Mouse (Mus musculus): ENCODE data around the gene Atcay. TPM values are rescaled to one million over a fixed set of nuclear protein-coding genes. Genes with fewer than 3 reads are reported as not detected.

Atcay gene
- polyA plus RNA-seq (2017; shearing (Covaris generic)), result 10.3 TPM

GRCm38 (mm10) chr10:81230438-81231332 is at the start of gene Atcay:
Atcay (minus strand) TSS chr10:81230833.

GRCm38 (mm10) chr10:81266211-81267105 is 35.8 kb upstream of the Atcay start, which contains the start of the genes Mrpl54 and Apba3:
Mrpl54 (minus strand) TSS chr10:81266934.
Apba3 (plus strand) TSS chr10:81266960.

GRCm38 (mm10) chr10:81252424-81253419 is 22.1 kb upstream of the Atcay start, which contains the start of gene Matk:
Matk (plus strand) TSS chr10:81252935.

GRCm38 (mm10) chr10:81232580-81233225 is 2.1 kb upstream of the Atcay start, which contains the start of gene Zfr2:
Zfr2 (plus strand) TSS chr10:81233155.

GRCm38 (mm10) chr10:81201807-81202758 is 28.6 kb downstream of the Atcay start, which contains the start of gene Nmrk2:
Nmrk2 (minus strand) TSS chr10:81202051.

GRCm38 (mm10) chr10:81183805-81184204 is 46.8 kb downstream of the Atcay start, which contains the start of gene 4930442H23Rik:
4930442H23Rik (minus strand) TSS chr10:81183849.

GRCm38 (mm10) chr10:81182336-81183333 is 48.0 kb downstream of the Atcay start, which contains the start of gene Dapk3:
Dapk3 (plus strand) TSS chr10:81183005.

GRCm38 (mm10) chr10:81176466-81177271 is 54.0 kb downstream of the Atcay start, which contains the start of gene Eef2:
Eef2 (plus strand) TSS chr10:81176631.

GRCm38 (mm10) chr10:81167200-81168086 is 63.2 kb downstream of the Atcay start, which contains the start of gene Pias4:
Pias4 (minus strand) TSS chr10:81167923.

Other genes with a start within 250 kb of the Atcay start
- gene Gng7, start 215.9 kb downstream of the Atcay start, polyA plus RNA-seq (2017; shearing (Covaris generic)), result 0.09 TPM
- not detected for gene Diras1, start 205.2 kb downstream of the Atcay start, polyA plus RNA-seq (2017; shearing (Covaris generic))
- 20.4 TPM for gene Slc39a3, start 193.4 kb downstream of the Atcay start, polyA plus RNA-seq (2017; shearing (Covaris generic))
- 124 TPM for gene Sgta, start 170.7 kb downstream of the Atcay start, polyA plus RNA-seq (2017; shearing (Covaris generic))
- 17.8 TPM for gene Thop1, start 160.8 kb downstream of the Atcay start, polyA plus RNA-seq (2017; shearing (Covaris generic))
- not detected for gene Creb3l3, start 132.0 kb downstream of the Atcay start, polyA plus RNA-seq (2017; shearing (Covaris generic))
- 51.7 TPM for gene Map2k2, start 124.9 kb downstream of the Atcay start, polyA plus RNA-seq (2017; shearing (Covaris generic))
- gene Zbtb7a, start 95.6 kb downstream of the Atcay start, polyA plus RNA-seq (2017; shearing (Covaris generic)), result 43.0 TPM
- 51.7 TPM for gene Pias4, start 62.9 kb downstream of the Atcay start, polyA plus RNA-seq (2017; shearing (Covaris generic))
- gene Eef2, start 54.2 kb downstream of the Atcay start, polyA plus RNA-seq (2017; shearing (Covaris generic)), result 783 TPM
- gene Dapk3, start 47.8 kb downstream of the Atcay start, polyA plus RNA-seq (2017; shearing (Covaris generic)), result 6.7 TPM
- gene 4930442H23Rik, start 47.0 kb downstream of the Atcay start, polyA plus RNA-seq (2017; shearing (Covaris generic)), result not detected
- 0.22 TPM for gene Nmrk2, start 28.8 kb downstream of the Atcay start, polyA plus RNA-seq (2017; shearing (Covaris generic))
- gene Zfr2, start 2.3 kb upstream of the Atcay start, polyA plus RNA-seq (2017; shearing (Covaris generic)), result 5.8 TPM
- 166 TPM for gene Matk, start 22.1 kb upstream of the Atcay start, polyA plus RNA-seq (2017; shearing (Covaris generic))
- gene Mrpl54, start 36.1 kb upstream of the Atcay start, polyA plus RNA-seq (2017; shearing (Covaris generic)), result 109 TPM
- gene Apba3, start 36.1 kb upstream of the Atcay start, polyA plus RNA-seq (2017; shearing (Covaris generic)), result 68.0 TPM
- gene Tjp3, start 60.7 kb upstream of the Atcay start, polyA plus RNA-seq (2017; shearing (Covaris generic)), result 28.8 TPM
- 52.4 TPM for gene Pip5k1c, start 62.1 kb upstream of the Atcay start, polyA plus RNA-seq (2017; shearing (Covaris generic))
- 39.4 TPM for gene Cactin, start 90.3 kb upstream of the Atcay start, polyA plus RNA-seq (2017; shearing (Covaris generic))
- gene Tbxa2r, start 97.9 kb upstream of the Atcay start, polyA plus RNA-seq (2017; shearing (Covaris generic)), result 67.8 TPM
- gene Gipc3, start 112.4 kb upstream of the Atcay start, polyA plus RNA-seq (2017; shearing (Covaris generic)), result 0.16 TPM
- 36.0 TPM for gene Hmg20b, start 119.6 kb upstream of the Atcay start, polyA plus RNA-seq (2017; shearing (Covaris generic))
- 1.9 TPM for gene Mfsd12, start 126.7 kb upstream of the Atcay start, polyA plus RNA-seq (2017; shearing (Covaris generic))
- 1.8 TPM for gene 4930404N11Rik, start 135.0 kb upstream of the Atcay start, polyA plus RNA-seq (2017; shearing (Covaris generic))
- gene Fzr1, start 147.7 kb upstream of the Atcay start, polyA plus RNA-seq (2017; shearing (Covaris generic)), result 27.4 TPM
- 52.8 TPM for gene Dohh, start 153.6 kb upstream of the Atcay start, polyA plus RNA-seq (2017; shearing (Covaris generic))
- 6.0 TPM for gene Gm48551, start 153.6 kb upstream of the Atcay start, polyA plus RNA-seq (2017; shearing (Covaris generic))
- gene Gm48552, start 158.2 kb upstream of the Atcay start, polyA plus RNA-seq (2017; shearing (Covaris generic)), result 1.4 TPM
- gene Smim24, start 162.2 kb upstream of the Atcay start, polyA plus RNA-seq (2017; shearing (Covaris generic)), result 7.1 TPM
- gene Nfic, start 224.8 kb upstream of the Atcay start, polyA plus RNA-seq (2017; shearing (Covaris generic)), result 25.4 TPM